In genomic region chr4:83417160-83417819, GRCm38 (mm10) we compare ENCODE assay signal across 8 mouse cellular contexts. TPM values are rescaled to one million over a fixed set of nuclear protein-coding genes. Genes with fewer than 3 reads are reported as not detected.
DNase-seq lines count a peak whose midpoint lies in the region; ATAC-seq and TF ChIP-seq lines count a peak whose summit lies in the region.

Gene Snapc3, plus strand, starts transcription at chr4:83417724.

- TF ChIP-seq POLR2A in heart, adult 2 months (IDR thresholded peaks at IDR 0.05; ENCODE audit: insufficient read depth, low read depth, low read length), result peak; percentile 95

- peak; percentile 100 for ATAC-seq in embryonic facial prominence, embryonic 14.5 days (ENCODE audit: low read depth)
- peak; percentile 100 for ATAC-seq in limb, embryonic 13.5 days (ENCODE audit: low FRiP score, low read depth)
- peak; percentile 99 for ATAC-seq in midbrain, embryonic 16.5 days

- no peaks in the 10 kb centered on the region for H3K9me3 ChIP-seq in embryonic facial prominence, embryonic 14.5 days (ENCODE audit: control insufficient read depth, low read length)
- no peaks in the 10 kb centered on the region for H3K9me3 ChIP-seq in limb, embryonic 13.5 days
- H3K9me3 ChIP-seq in midbrain, embryonic 16.5 days (replicated peaks; ENCODE audit: control insufficient read depth, low read length, poor library complexity, severe bottlenecking), result no peaks in the 10 kb centered on the region

- H3K27ac ChIP-seq in embryonic facial prominence, embryonic 14.5 days (replicated peaks; ENCODE audit: low read depth, low read length), result peak within 1 kb of the TSS; percentile 81
- peak within 1 kb of the TSS; percentile 87 for H3K27ac ChIP-seq in heart, adult 2 months
- H3K27ac ChIP-seq in limb, embryonic 13.5 days, result peak within 1 kb of the TSS; percentile 83
- H3K27ac ChIP-seq in midbrain, embryonic 16.5 days (ENCODE audit: low read length), result peak within 1 kb of the TSS; percentile 94

- no peak; the same call in 1 of the 2 replicates for TF ChIP-seq EP300 in heart, adult 2 months (IDR thresholded peaks at IDR 0.05; ENCODE audit: insufficient read depth, low read depth, low read length)

- H3K4me1 ChIP-seq in embryonic facial prominence, embryonic 14.5 days (ENCODE audit: control insufficient read depth, insufficient read depth, low read length), result peaks cover 8% of the 10 kb centered on the region; the same call in 1 of the 2 replicates
- H3K4me1 ChIP-seq in heart, adult 2 months (ENCODE audit: control insufficient read depth, insufficient read depth, low read length), result peaks cover 3% of the 10 kb centered on the region; the same call in 1 of the 2 replicates
- peaks cover 16% of the 10 kb centered on the region for H3K4me1 ChIP-seq in limb, embryonic 13.5 days
- peaks cover 22% of the 10 kb centered on the region for H3K4me1 ChIP-seq in midbrain, embryonic 16.5 days (ENCODE audit: control insufficient read depth, insufficient read depth, low read length)

- DNase-seq in 3T3-L1 (ENCODE audit: low read depth, low spot score), result peak; percentile 95
- peak; percentile 85 to 89 for DNase-seq in adrenal gland, postnatal 4 days (ENCODE audit: low spot score in 2 of 2)
- peak; percentile 98 for DNase-seq in embryonic facial prominence, embryonic 14.5 days (ENCODE audit: low spot score)
- peak; percentile 96 for DNase-seq in heart, adult 2 months
- peak; percentile 95 to 97 for DNase-seq in kidney, adult 8-10 months
- peak; percentile 89 to 97 for DNase-seq in spleen, postnatal 10 days (ENCODE audit: low spot score in 2 of 2)

- H3K9ac ChIP-seq in embryonic facial prominence, embryonic 14.5 days (ENCODE audit: low read depth, low read length), result peak within 1 kb of the TSS; percentile 87
- H3K9ac ChIP-seq in heart, adult 2 months (ENCODE audit: low read depth, low read length), result peak within 1 kb of the TSS; percentile 76
- peak within 1 kb of the TSS; percentile 93 for H3K9ac ChIP-seq in limb, embryonic 13.5 days
- H3K9ac ChIP-seq in midbrain, embryonic 16.5 days (ENCODE audit: low read depth, low read length), result peak within 1 kb of the TSS; percentile 80

- 0 out of 2 replicates have a peak, but pooled peaks cover 5% of the 10 kb centered on the region for H3K36me3 ChIP-seq in embryonic facial prominence, embryonic 14.5 days (ENCODE audit: control insufficient read depth, insufficient read depth, low read length)
- H3K36me3 ChIP-seq in heart, adult 2 months (ENCODE audit: control insufficient read depth, insufficient read depth, low read length), result peaks cover 10% of the 10 kb centered on the region
- peaks cover 1% of the 10 kb centered on the region for H3K36me3 ChIP-seq in limb, embryonic 13.5 days
- 0 out of 2 replicates have a peak, but pooled peaks cover 4% of the 10 kb centered on the region for H3K36me3 ChIP-seq in midbrain, embryonic 16.5 days (ENCODE audit: control insufficient read depth, insufficient read depth, low read length)

- intact Hi-C loops in heart, adult 2 months (cut with DNase I), result loop anchor here (2.0 to 5.0 kb wide), 3 partner anchors 95 to 114 kb away; partner anchors contain the start of genes Ccdc171 and Ttc39b

- peak within 1 kb of the TSS; percentile 71 for H3K4me3 ChIP-seq in embryonic facial prominence, embryonic 14.5 days (ENCODE audit: low read depth, low read length)
- H3K4me3 ChIP-seq in heart, adult 2 months, result peak within 1 kb of the TSS; percentile 96
- peak within 1 kb of the TSS; percentile 96 for H3K4me3 ChIP-seq in limb, embryonic 13.5 days
- peak within 1 kb of the TSS; percentile 63 for H3K4me3 ChIP-seq in midbrain, embryonic 16.5 days (ENCODE audit: low read depth, low read length)

- under 1% methylated on average over 28 of the region's 41 CpGs for WGBS in embryonic facial prominence, embryonic 14.5 days
- under 1% methylated on average over 41 of the region's 41 CpGs for WGBS in heart, adult 2 months
- WGBS in limb, embryonic 13.5 days, result 2% methylated on average over 41 of the region's 41 CpGs
- under 1% methylated on average over 41 of the region's 41 CpGs for WGBS in midbrain, embryonic 16.5 days

- H3K79me2 ChIP-seq in heart, adult 2 months (replicated peaks; ENCODE audit: control insufficient read depth, insufficient read depth, low read length), result peaks cover 2% of the 10 kb centered on the region; the same call in 1 of the 2 replicates

- H3K27me3 ChIP-seq in embryonic facial prominence, embryonic 14.5 days (replicated peaks; ENCODE audit: control insufficient read depth, insufficient read depth, low read length), result no peaks in the 10 kb centered on the region
- H3K27me3 ChIP-seq in heart, adult 2 months (ENCODE audit: control insufficient read depth, insufficient read depth, low read length), result no peaks in the 10 kb centered on the region
- no peaks in the 10 kb centered on the region for H3K27me3 ChIP-seq in limb, embryonic 13.5 days
- no peaks in the 10 kb centered on the region for H3K27me3 ChIP-seq in midbrain, embryonic 16.5 days (ENCODE audit: control insufficient read depth, insufficient read depth, low read depth, low read length)

- peak; percentile 11 for TF ChIP-seq CTCF in heart, adult 2 months (IDR thresholded peaks at IDR 0.05)

- H3K4me2 ChIP-seq in embryonic facial prominence, embryonic 14.5 days (ENCODE audit: low read depth, low read length), result peak within 1 kb of the TSS; percentile 58
- peak within 1 kb of the TSS; percentile 75 for H3K4me2 ChIP-seq in limb, embryonic 13.5 days (replicated peaks)
- peak within 1 kb of the TSS; percentile 78 for H3K4me2 ChIP-seq in midbrain, embryonic 16.5 days (ENCODE audit: low read length)

RNA-seq across cellular contexts. Expression of gene Snapc3, which starts in this region (rescaled TPM):
- 10 to 100 TPM; 33.4 to 39.2 TPM for total RNA-seq in adrenal gland, postnatal 4 days (2021)
- 40.3 and 43.1 TPM in 2 replicates for polyA plus RNA-seq in embryonic facial prominence, embryonic 14.5 days (2014; fragmentation: Nextera tagmentation; extraction: Ambion mirVana)
- total RNA-seq in heart, adult 2 months (2021), result 10 to 100 TPM; 15.5 to 15.7 TPM
- 12.0 and 18.0 TPM in 2 replicates for polyA plus RNA-seq in heart, adult 2 months (2012; rRNA removed)
- polyA plus RNA-seq in limb, embryonic 13.5 days (2015; fragmentation: Nextera tagmentation; extraction: Ambion mirVana), result 53.0 and 53.2 TPM in 2 replicates
- 64.9 and 75.5 TPM in 2 replicates for polyA plus RNA-seq in midbrain, embryonic 16.5 days (2015; fragmentation: Nextera tagmentation; extraction: Ambion mirVana)

Comparison
In these comparisons a context has a peak if more than half of its experiments do, and no peak if none do; other contexts are left out.
1. Peak in every context shown above with its lines: DNase-seq, ATAC-seq, H3K4me3 ChIP-seq and H3K27ac ChIP-seq.